Mouse (Mus musculus): ENCODE measurements around the gene Rpap2. TPM values are rescaled to one million over a fixed set of nuclear protein-coding genes. Genes with fewer than 3 reads are reported as not detected.

Gene Rpap2
- total and polyA plus RNA-seq, 3 experiments = 24.3 to 38.1 (median 28.3) TPM

DNA sequence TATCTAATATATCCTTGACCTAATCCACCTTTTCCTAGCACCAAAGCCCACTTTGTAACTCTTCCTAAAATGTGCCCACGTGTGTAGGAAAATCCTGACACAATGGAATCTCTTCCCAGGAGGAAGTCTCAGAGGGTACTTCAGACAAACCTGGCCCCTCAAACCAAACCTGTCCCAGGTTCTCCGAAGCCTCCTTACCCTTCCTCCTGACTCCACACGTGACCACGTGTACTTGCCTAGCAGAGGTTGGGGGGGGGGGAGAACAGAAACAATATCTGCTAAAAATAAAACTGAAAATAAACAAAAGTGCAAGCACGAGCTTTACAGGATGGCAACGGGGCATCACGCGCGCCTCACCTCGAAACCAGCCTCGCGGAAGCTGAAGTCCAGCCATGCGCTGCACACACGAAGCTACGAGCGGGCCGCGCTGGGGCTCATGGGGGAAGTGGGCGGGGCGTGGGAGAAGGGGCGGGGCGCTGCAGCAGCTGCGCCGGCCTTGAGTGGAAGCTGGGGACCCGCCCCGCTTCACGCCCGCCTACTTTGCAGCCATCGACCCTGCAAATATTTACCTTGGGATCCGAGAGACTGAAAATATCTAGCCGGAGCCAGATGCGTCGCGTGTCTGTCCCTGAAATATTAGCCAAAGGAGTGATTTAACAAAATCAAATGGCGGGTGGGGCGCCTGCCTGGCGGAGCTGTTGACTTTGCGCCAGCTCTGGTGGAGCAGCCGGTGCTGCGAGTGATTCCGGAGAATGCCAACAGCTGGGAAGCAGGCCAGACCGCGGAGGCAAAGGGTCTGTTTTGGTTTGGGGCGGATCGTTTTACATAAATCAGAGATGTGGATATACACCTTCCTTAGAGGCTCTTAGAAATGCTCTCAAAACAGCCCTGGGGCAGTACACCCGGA, 90.7 kb downstream of the Rpap2 start:
- Histone ChIP-seq H3K4me3 (replicated peaks in 1 of 3; ENCODE audit: low read depth in 2 of 3, low read length in 2 of 3, poor library complexity in 1 of 3) (no peak overlapping the region), H3K27ac (ENCODE audit: insufficient read depth, low read depth) (no peak overlapping the region), H3K36me3 (replicated peaks in 1 of 2; ENCODE audit: control insufficient read depth in 1 of 2, insufficient read depth in 1 of 2, low read length in 1 of 2) (no peaks in the 10 kb centered on the region), H3K27me3 (replicated peaks) (no peaks in the 10 kb centered on the region), H3K4me2 (ENCODE audit: insufficient read depth, low read depth, poor library complexity, severe bottlenecking) (no peak overlapping the region), H3K9ac (ENCODE audit: insufficient read depth, low read depth) (no peak overlapping the region), H3K9me3 (replicated peaks; ENCODE audit: low read length) (no peaks in the 10 kb centered on the region), H3K79me2 (replicated peaks; ENCODE audit: control insufficient read depth, extremely low read depth, insufficient read depth, poor library complexity, severe bottlenecking) (no peaks in the 10 kb centered on the region), H3K4me1 (ENCODE audit: control insufficient read depth in 1 of 2, insufficient read depth in 2 of 2) (peaks cover 0 to 7% of the 10 kb centered on the region in 2 experiments; a peak in 2 of 4 replicates)
- no peak for TF ChIP-seq IRF4 (IDR thresholded peaks at IDR 0.05; ENCODE audit: low read depth, low read length)
- no peak for TF ChIP-seq GABPA (IDR thresholded peaks at IDR 0.05; ENCODE audit: insufficient replicate concordance, low read depth, low read length)
- TF ChIP-seq ZNF384 (IDR thresholded peaks at IDR 0.05; ENCODE audit: low read depth, low read length) = no peak
- TF ChIP-seq SMC3 (IDR thresholded peaks at IDR 0.05; ENCODE audit: low read depth, low read length) = no peak
- TF ChIP-seq USF1 (IDR thresholded peaks at IDR 0.05; ENCODE audit: low read depth, low read length) = no peak
- no peak for TF ChIP-seq JUN (IDR thresholded peaks at IDR 0.05; ENCODE audit: insufficient read depth, low read depth, low read length)
- TF ChIP-seq TCF12 (IDR thresholded peaks at IDR 0.05; ENCODE audit: low read depth, low read length) = no peak
- no peak for TF ChIP-seq MAZ (IDR thresholded peaks at IDR 0.05; ENCODE audit: low read depth, low read length)
- TF ChIP-seq NRF1 (IDR thresholded peaks at IDR 0.05; ENCODE audit: low read depth, low read length) = no peak
- no peak for TF ChIP-seq NELFE (IDR thresholded peaks at IDR 0.05; ENCODE audit: low read depth, low read length)
- TF ChIP-seq PAX5 (IDR thresholded peaks at IDR 0.05; ENCODE audit: low read length) = no peak
- no peak for TF ChIP-seq RAD21 (IDR thresholded peaks at IDR 0.05; ENCODE audit: low read depth, low read length)
- TF ChIP-seq UBTF (IDR thresholded peaks at IDR 0.05; ENCODE audit: low read depth, low read length) = no peak
- TF ChIP-seq TBP (conservative IDR thresholded peaks at IDR 0.05; ENCODE audit: low read depth, low read length) = no peak
- TF ChIP-seq ELF1 (IDR thresholded peaks at IDR 0.05; ENCODE audit: low read depth, low read length) = no peak
- TF ChIP-seq JUND (conservative IDR thresholded peaks at IDR 0.05; ENCODE audit: low read depth, low read length) = no peak
- no peak for TF ChIP-seq CHD2 (IDR thresholded peaks at IDR 0.05; ENCODE audit: low read length)
- no peak for TF ChIP-seq ZC3H11A (IDR thresholded peaks at IDR 0.05; ENCODE audit: low read depth, low read length)
- no peak for TF ChIP-seq USF2 (conservative IDR thresholded peaks at IDR 0.05; ENCODE audit: low read depth, low read length)
- dilution Hi-C loops (cut with MboI; ENCODE audit: extremely low pct_ligation_motif_present, extremely low pct_unique_long_range_greater_than_20kb, low sequenced_read_pairs) = no loop called here
- in situ Hi-C loops (cut with MboI; ENCODE audit: low pct_ligation_motif_present, low pct_unique_long_range_greater_than_20kb, low sequenced_read_pairs) = no loop called here
- no peak for DNase-seq (ENCODE audit: extremely low read depth)

DNA sequence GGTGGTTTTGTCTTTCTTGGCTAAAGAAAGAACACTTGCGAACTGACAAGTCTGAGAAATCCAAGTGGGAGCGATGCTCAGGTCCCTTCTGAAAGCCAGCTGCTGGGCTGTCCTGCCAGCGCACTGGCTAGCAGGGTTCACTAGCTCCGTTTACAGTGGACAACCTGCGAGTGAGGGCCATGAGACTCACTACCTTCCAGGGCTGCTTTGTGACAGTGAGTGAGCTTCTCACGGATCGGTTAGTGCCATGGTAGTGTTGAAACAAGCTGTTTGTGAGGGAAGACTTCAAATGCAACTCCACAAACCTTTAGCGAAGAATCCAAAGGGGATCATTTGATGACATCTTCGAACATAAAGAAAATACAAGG, 91.3 kb downstream of the Rpap2 start:
- TF ChIP-seq USF1 (IDR thresholded peaks at IDR 0.05; ENCODE audit: low read depth, low read length) (no peak), SMC3 (IDR thresholded peaks at IDR 0.05; ENCODE audit: low read depth, low read length) (no peak), MXI1 (IDR thresholded peaks at IDR 0.05; ENCODE audit: low read depth, low read length) (no peak), MYC (IDR thresholded peaks at IDR 0.05; ENCODE audit: low read depth, low read length) (no peak), HCFC1 (IDR thresholded peaks at IDR 0.05; ENCODE audit: low read depth, low read length) (no peak), CHD1 (IDR thresholded peaks at IDR 0.05; ENCODE audit: low read depth, low read length) (no peak), CHD2 (IDR thresholded peaks at IDR 0.05; ENCODE audit: low read length) (no peak), PAX5 (IDR thresholded peaks at IDR 0.05; ENCODE audit: low read length) (no peak), EP300 (IDR thresholded peaks at IDR 0.05; ENCODE audit: low read length) (no peak), MAZ (IDR thresholded peaks at IDR 0.05; ENCODE audit: low read depth, low read length) (no peak), POLR2AphosphoS2 (IDR thresholded peaks at IDR 0.05; ENCODE audit: low read depth, low read length) (no peak), CTCF (conservative IDR thresholded peaks at IDR 0.05 in 1 of 2, IDR thresholded peaks at IDR 0.05 in 1 of 2; ENCODE audit: low read depth in 2 of 2, low read length in 2 of 2) (no peak), NELFE (IDR thresholded peaks at IDR 0.05; ENCODE audit: low read depth, low read length) (no peak), ZKSCAN1 (IDR thresholded peaks at IDR 0.05; ENCODE audit: borderline replicate concordance, low read depth, low read length) (no peak), ZC3H11A (IDR thresholded peaks at IDR 0.05; ENCODE audit: low read depth, low read length) (no peak), TCF12 (IDR thresholded peaks at IDR 0.05; ENCODE audit: low read depth, low read length) (no peak), MAFK (IDR thresholded peaks at IDR 0.05; ENCODE audit: insufficient replicate concordance, low read length) (no peak), TBP (conservative IDR thresholded peaks at IDR 0.05; ENCODE audit: low read depth, low read length) (no peak), IRF4 (IDR thresholded peaks at IDR 0.05; ENCODE audit: low read depth, low read length) (no peak), POLR2A (IDR thresholded peaks at IDR 0.05; ENCODE audit: low read depth, low read length) (no peak)
- in situ Hi-C loops (cut with MboI; ENCODE audit: low pct_ligation_motif_present, low pct_unique_long_range_greater_than_20kb, low sequenced_read_pairs) = no loop called here

More for the DNA sequence above, 91.3 kb downstream of the Rpap2 start:
- Histone ChIP-seq H3K4me1 (ENCODE audit: control insufficient read depth in 1 of 2, insufficient read depth in 2 of 2) (peaks cover 0 to 7% of the 10 kb centered on the region in 2 experiments; a peak in 2 of 4 replicates), H3K79me2 (replicated peaks; ENCODE audit: control insufficient read depth, extremely low read depth, insufficient read depth, poor library complexity, severe bottlenecking) (no peaks in the 10 kb centered on the region), H3K4me3 (replicated peaks in 1 of 3; ENCODE audit: low read depth in 2 of 3, low read length in 2 of 3, poor library complexity in 1 of 3) (no peak overlapping the region), H3K4me2 (ENCODE audit: insufficient read depth, low read depth, poor library complexity, severe bottlenecking) (no peak overlapping the region), H3K27me3 (replicated peaks) (no peaks in the 10 kb centered on the region), H3K27ac (ENCODE audit: insufficient read depth, low read depth) (no peak overlapping the region), H3K9ac (ENCODE audit: insufficient read depth, low read depth) (no peak overlapping the region), H3K36me3 (replicated peaks in 1 of 2; ENCODE audit: control insufficient read depth in 1 of 2, insufficient read depth in 1 of 2, low read length in 1 of 2) (no peaks in the 10 kb centered on the region), H3K9me3 (replicated peaks; ENCODE audit: low read length) (no peaks in the 10 kb centered on the region)
- dilution Hi-C loops (cut with MboI; ENCODE audit: extremely low pct_ligation_motif_present, extremely low pct_unique_long_range_greater_than_20kb, low sequenced_read_pairs) = no loop called here
- DNase-seq (ENCODE audit: extremely low read depth) = no peak
